Mouse (Mus musculus): ENCODE data around the gene Pdk2. TPM values are rescaled to one million over a fixed set of nuclear protein-coding genes. Genes with fewer than 3 reads are reported as not detected.

The Pdk2 gene
- total and polyA plus RNA-seq, 2 experiments from 2014 or later: 14.1 to 30.8 TPM

GRCm38 (mm10) chr11:94979462-94980179 is 61.5 kb downstream of the Pdk2 start:
- Histone ChIP-seq H3K4me2 (ENCODE audit: low read depth, low read length, poor library complexity, severe bottlenecking) (peak overlapping the region; percentile 35), H3K9me3 (ENCODE audit: low read length) (no peaks in the 10 kb centered on the region), H3K4me1 (ENCODE audit: insufficient read depth, low read length) (0 out of 2 replicates have a peak, but pooled peaks cover 5% of the 10 kb centered on the region), H3K27ac (ENCODE audit: low read depth, low read length) (peak overlapping the region; percentile 52), H3K27me3 (ENCODE audit: insufficient read depth, low read length) (no peaks in the 10 kb centered on the region), H3K9ac (replicated peaks; ENCODE audit: low read length, poor library complexity, severe bottlenecking) (0 out of 2 replicates have a peak overlapping the region, but pooled peaks have one; percentile 4), H3K36me3 (ENCODE audit: insufficient read depth, low read length) (no peaks in the 10 kb centered on the region), H3K4me3 (ENCODE audit: low read depth, low read length) (peak overlapping the region; percentile 19; the same call in 1 of the 2 replicates)
- no peak for DNase-seq (ENCODE audit: low spot score)
- WGBS: 71% methylated on average over 11 of the region's 11 CpGs
- ATAC-seq (ENCODE audit: low FRiP score): no peak
- TF ChIP-seq CTCF (IDR thresholded peaks at IDR 0.05): no peak

GRCm38 (mm10) chr11:94978947-94979346 is 62.2 kb downstream of the Pdk2 start:
- peak; percentile 95 for ATAC-seq (ENCODE audit: low FRiP score)
- no peaks in the 10 kb centered on the region for H3K9me3 ChIP-seq (ENCODE audit: low read length)
- DNase-seq (ENCODE audit: low spot score): peak; percentile 97
- WGBS: under 1% methylated on average over 20 of the region's 20 CpGs
- TF ChIP-seq CTCF (IDR thresholded peaks at IDR 0.05): peak; percentile 100
- H3K27ac ChIP-seq (ENCODE audit: low read depth, low read length): peak overlapping the region; percentile 77
- H3K27me3 ChIP-seq (ENCODE audit: insufficient read depth, low read length): no peaks in the 10 kb centered on the region
- peak overlapping the region; percentile 19; the same call in 1 of the 2 replicates for H3K4me3 ChIP-seq (ENCODE audit: low read depth, low read length)
- no peaks in the 10 kb centered on the region for H3K36me3 ChIP-seq (ENCODE audit: insufficient read depth, low read length)
- 0 out of 2 replicates have a peak, but pooled peaks cover 5% of the 10 kb centered on the region for H3K4me1 ChIP-seq (ENCODE audit: insufficient read depth, low read length)
- peak overlapping the region; percentile 35 for H3K4me2 ChIP-seq (ENCODE audit: low read depth, low read length, poor library complexity, severe bottlenecking)
- H3K9ac ChIP-seq (replicated peaks; ENCODE audit: low read length, poor library complexity, severe bottlenecking): peak overlapping the region; percentile 15; the same call in 1 of the 2 replicates

GRCm38 (mm10) chr11:94978178-94978915 is 62.8 kb downstream of the Pdk2 start:
- ATAC-seq (ENCODE audit: low FRiP score) (peak; percentile 44), DNase-seq (ENCODE audit: low spot score) (no peak)
- Histone ChIP-seq H3K27ac (ENCODE audit: low read depth, low read length) (peak overlapping the region; percentile 77), H3K4me3 (ENCODE audit: low read depth, low read length) (peak overlapping the region; percentile 19; the same call in 1 of the 2 replicates), H3K9ac (replicated peaks; ENCODE audit: low read length, poor library complexity, severe bottlenecking) (peak overlapping the region; percentile 15; the same call in 1 of the 2 replicates), H3K4me2 (ENCODE audit: low read depth, low read length, poor library complexity, severe bottlenecking) (peak overlapping the region; percentile 35), H3K36me3 (ENCODE audit: insufficient read depth, low read length) (no peaks in the 10 kb centered on the region), H3K27me3 (ENCODE audit: insufficient read depth, low read length) (no peaks in the 10 kb centered on the region), H3K4me1 (ENCODE audit: insufficient read depth, low read length) (0 out of 2 replicates have a peak, but pooled peaks cover 5% of the 10 kb centered on the region), H3K9me3 (ENCODE audit: low read length) (no peaks in the 10 kb centered on the region)
- 32% methylated on average over 9 of the region's 9 CpGs for WGBS
- TF ChIP-seq CTCF (IDR thresholded peaks at IDR 0.05): no peak

Other genes with a start within 250 kb of the Pdk2 start
- gene Col1a1, start 105.1 kb downstream of the Pdk2 start, total RNA-seq (2014; rRNA removed): 44.7 and 50.3 TPM in 2 replicates
- 65.4 and 67.5 TPM in 2 replicates for gene Col1a1, start 105.1 kb downstream of the Pdk2 start, polyA plus RNA-seq (2015; fragmentation: Nextera tagmentation; extraction: Ambion mirVana)
- gene Hils1, start 73.8 kb downstream of the Pdk2 start, total RNA-seq (2014; rRNA removed): not detected in 2 replicates
- not detected in 2 replicates for gene Hils1, start 73.8 kb downstream of the Pdk2 start, polyA plus RNA-seq (2015; fragmentation: Nextera tagmentation; extraction: Ambion mirVana)
- not detected in 2 replicates for gene Sgca, start 65.0 kb downstream of the Pdk2 start, total RNA-seq (2014; rRNA removed)
- gene Sgca, start 65.0 kb downstream of the Pdk2 start, polyA plus RNA-seq (2015; fragmentation: Nextera tagmentation; extraction: Ambion mirVana): 0.29 and 0.39 TPM in 2 replicates
- 179 and 217 TPM in 2 replicates for gene Ppp1r9b, start 50.3 kb downstream of the Pdk2 start, total RNA-seq (2014; rRNA removed)
- gene Ppp1r9b, start 50.3 kb downstream of the Pdk2 start, polyA plus RNA-seq (2015; fragmentation: Nextera tagmentation; extraction: Ambion mirVana): 18.2 and 20.4 TPM in 2 replicates
- 221 and 243 TPM in 2 replicates for gene Samd14, start 31.5 kb downstream of the Pdk2 start, total RNA-seq (2014; rRNA removed)
- gene Samd14, start 31.5 kb downstream of the Pdk2 start, polyA plus RNA-seq (2015; fragmentation: Nextera tagmentation; extraction: Ambion mirVana): 158 and 161 TPM in 2 replicates
- 33.2 and 38.3 TPM in 2 replicates for gene Itga3, start 35.4 kb upstream of the Pdk2 start, total RNA-seq (2014; rRNA removed)
- gene Itga3, start 35.4 kb upstream of the Pdk2 start, polyA plus RNA-seq (2015; fragmentation: Nextera tagmentation; extraction: Ambion mirVana): 11.2 and 12.3 TPM in 2 replicates
- gene Dlx3, start 78.8 kb upstream of the Pdk2 start, total RNA-seq (2014; rRNA removed): 0.33 TPM in 1 of 2 replicates, not detected in the other
- not detected in 2 replicates for gene Dlx3, start 78.8 kb upstream of the Pdk2 start, polyA plus RNA-seq (2015; fragmentation: Nextera tagmentation; extraction: Ambion mirVana)
- 0.60 TPM in 1 of 2 replicates, not detected in the other for gene Dlx4, start 104.9 kb upstream of the Pdk2 start, total RNA-seq (2014; rRNA removed)
- 0.47 and 0.51 TPM in 2 replicates for gene Dlx4, start 104.9 kb upstream of the Pdk2 start, polyA plus RNA-seq (2015; fragmentation: Nextera tagmentation; extraction: Ambion mirVana)
- gene Tac4, start 220.2 kb upstream of the Pdk2 start, total RNA-seq (2014; rRNA removed): not detected in 2 replicates
- not detected in 2 replicates for gene Tac4, start 220.2 kb upstream of the Pdk2 start, polyA plus RNA-seq (2015; fragmentation: Nextera tagmentation; extraction: Ambion mirVana)